Mouse (Mus musculus): ENCODE results near the gene AY761185. TPM values are rescaled to one million over a fixed set of nuclear protein-coding genes. Genes with fewer than 3 reads are reported as not detected.
"Not testable (repeated sequence)": the region's sequence is repeated elsewhere in the genome, so short reads cannot be mapped to it uniquely, and the experiment has no call there.

The AY761185 gene
- not detected in 2 replicates for polyA plus RNA-seq (2015; fragmentation: Nextera tagmentation; extraction: Ambion mirVana)

DNA sequence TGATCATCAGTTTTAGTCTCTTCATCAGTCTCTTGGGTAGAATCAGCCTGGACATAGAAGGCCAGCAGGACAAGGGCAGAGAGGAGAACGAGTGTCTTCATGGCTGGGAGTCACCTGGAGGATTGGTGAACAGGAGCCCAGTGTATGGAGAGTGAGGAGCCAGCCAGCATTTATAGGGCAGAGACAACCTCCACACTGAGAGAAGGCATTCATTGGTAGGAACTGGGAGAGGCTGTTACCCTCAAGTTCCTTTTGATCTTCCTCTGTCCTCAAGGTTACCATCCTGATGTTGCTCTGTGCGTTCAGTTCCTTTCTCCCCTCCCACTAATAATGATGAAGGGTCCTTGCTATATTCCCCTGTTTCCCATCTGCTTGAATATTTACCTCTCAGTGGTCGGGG is at the start of gene AY761185:
AY761185 (minus strand) TSS at position 101 of the 400 bp plus-strand sequence.
- no peak for DNase-seq
- no peak for ATAC-seq (ENCODE audit: low read depth)
- 47% methylated on average over 3 of the region's 3 CpGs for WGBS (ENCODE audit: insufficient replicate concordance)
- no peak within 1 kb of the TSS for H3K4me2 ChIP-seq
- H3K27ac ChIP-seq, result no peak within 1 kb of the TSS
- no peak within 1 kb of the TSS for H3K4me3 ChIP-seq (replicated peaks)
- no peaks in the 10 kb centered on the region for H3K4me1 ChIP-seq (replicated peaks)
- no peak within 1 kb of the TSS for H3K9ac ChIP-seq
- H3K9me3 ChIP-seq (replicated peaks), result peaks cover 14% of the 10 kb centered on the region
- H3K27me3 ChIP-seq, result no peaks in the 10 kb centered on the region
- H3K36me3 ChIP-seq, result no peaks in the 10 kb centered on the region

DNA sequence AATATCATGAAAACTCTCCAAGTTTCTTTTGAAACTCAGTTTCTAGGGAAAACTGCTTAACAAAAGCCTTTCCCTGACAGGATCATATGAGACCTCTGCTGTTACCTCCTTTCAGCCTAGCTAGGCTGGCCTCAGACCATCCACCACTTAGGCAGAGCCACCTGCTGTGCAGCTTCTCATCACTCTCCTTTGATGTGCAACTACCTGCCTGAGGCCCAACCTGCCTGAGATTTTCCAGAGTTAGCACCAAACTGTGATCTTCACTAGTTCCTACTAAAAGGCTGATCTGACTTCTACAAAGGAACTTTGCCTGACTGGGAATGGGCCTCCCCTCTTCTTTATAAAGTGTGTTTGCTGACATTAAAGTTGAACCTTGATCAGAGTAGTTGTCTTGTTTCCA is 49.5 kb upstream of the AY761185 start:
- not testable (repeated sequence) for H3K27me3 ChIP-seq; H3K9me3 ChIP-seq (replicated peaks); H3K36me3 ChIP-seq; H3K4me1 ChIP-seq (replicated peaks); H3K4me3 ChIP-seq (replicated peaks); DNase-seq; H3K4me2 ChIP-seq; ATAC-seq (ENCODE audit: low read depth); H3K27ac ChIP-seq; H3K9ac ChIP-seq

DNA sequence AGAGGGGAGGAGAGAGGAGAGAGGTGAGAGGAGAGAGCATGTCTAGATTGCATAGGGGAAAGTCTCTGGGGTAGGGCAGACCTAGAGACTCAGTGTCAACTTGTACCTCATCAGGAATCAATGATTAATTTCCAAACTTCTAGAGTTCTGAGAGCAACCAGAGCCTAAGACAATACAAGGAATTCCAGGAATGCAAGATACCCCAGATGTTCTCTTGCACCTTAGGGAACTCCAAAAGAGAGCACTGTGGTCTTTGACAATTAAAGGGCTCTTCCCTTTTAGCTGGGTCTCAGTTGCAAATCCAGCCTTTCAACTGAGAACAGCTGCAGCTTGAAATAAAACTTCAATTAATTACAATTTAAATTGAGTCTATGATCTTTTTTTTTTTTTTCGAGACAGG is 35.3 kb upstream of the AY761185 start:
- Histone ChIP-seq H3K4me3 (replicated peaks) (no peak overlapping the region), H3K4me1 (replicated peaks) (no peaks in the 10 kb centered on the region), H3K27me3 (no peaks in the 10 kb centered on the region), H3K9ac (no peak overlapping the region), H3K27ac (no peak overlapping the region), H3K4me2 (no peak overlapping the region), H3K36me3 (no peaks in the 10 kb centered on the region), H3K9me3 (replicated peaks) (no peaks in the 10 kb centered on the region)
- DNase-seq, result no peak
- 38% methylated on average over 1 of the region's 1 CpGs for WGBS (ENCODE audit: insufficient replicate concordance)
- no peak for ATAC-seq (ENCODE audit: low read depth)

GRCm38 (mm10) chr8:20964531-20964930 is 20.0 kb upstream of the AY761185 start:
- no peaks in the 10 kb centered on the region for H3K27me3 ChIP-seq
- H3K4me1 ChIP-seq (replicated peaks), result no peaks in the 10 kb centered on the region
- no peak overlapping the region for H3K9ac ChIP-seq
- no peaks in the 10 kb centered on the region for H3K36me3 ChIP-seq
- ATAC-seq (ENCODE audit: low read depth), result no peak
- H3K4me3 ChIP-seq (replicated peaks), result no peak overlapping the region
- no peak overlapping the region for H3K27ac ChIP-seq
- H3K9me3 ChIP-seq (replicated peaks), result 0 out of 2 replicates have a peak, but pooled peaks cover 9% of the 10 kb centered on the region
- 52% methylated on average over 2 of the region's 2 CpGs for WGBS (ENCODE audit: insufficient replicate concordance)
- no peak overlapping the region for H3K4me2 ChIP-seq
- no peak for DNase-seq

DNA sequence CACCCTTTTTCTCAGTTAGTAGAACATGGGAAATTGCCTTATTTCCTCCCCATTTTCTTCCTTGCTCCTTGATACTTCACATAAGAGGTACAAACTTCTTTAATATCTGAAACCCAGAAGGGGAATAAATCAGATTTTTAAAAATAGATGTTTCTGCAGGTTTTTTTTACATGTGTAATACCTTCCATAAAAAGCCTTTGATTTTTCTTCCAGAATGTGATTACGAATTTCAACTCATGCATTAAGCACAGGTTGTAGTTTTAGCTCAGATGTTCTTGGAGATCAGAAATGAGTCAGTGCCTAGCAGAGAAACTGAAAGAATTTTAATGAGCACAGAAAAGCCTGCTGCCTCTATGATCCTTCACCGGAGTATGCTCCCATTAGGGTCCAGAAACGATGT is 22.5 kb downstream of the AY761185 start, which contains the start of gene Gm6040:
Gm6040 (minus strand) TSS at position 101 of the 400 bp plus-strand sequence.
- no peaks in the 10 kb centered on the region for H3K27me3 ChIP-seq
- H3K9ac ChIP-seq, result no peak within 1 kb of the TSS
- no peaks in the 10 kb centered on the region for H3K4me1 ChIP-seq (replicated peaks)
- 0 out of 2 replicates have a peak, but pooled peaks cover 4% of the 10 kb centered on the region for H3K9me3 ChIP-seq (replicated peaks)
- WGBS (ENCODE audit: insufficient replicate concordance), result 41% methylated on average over 3 of the region's 3 CpGs
- H3K4me2 ChIP-seq, result no peak within 1 kb of the TSS
- H3K36me3 ChIP-seq, result no peaks in the 10 kb centered on the region
- ATAC-seq (ENCODE audit: low read depth) (no peak), DNase-seq (no peak)
- no peak within 1 kb of the TSS for H3K27ac ChIP-seq
- no peak within 1 kb of the TSS for H3K4me3 ChIP-seq (replicated peaks)

DNA sequence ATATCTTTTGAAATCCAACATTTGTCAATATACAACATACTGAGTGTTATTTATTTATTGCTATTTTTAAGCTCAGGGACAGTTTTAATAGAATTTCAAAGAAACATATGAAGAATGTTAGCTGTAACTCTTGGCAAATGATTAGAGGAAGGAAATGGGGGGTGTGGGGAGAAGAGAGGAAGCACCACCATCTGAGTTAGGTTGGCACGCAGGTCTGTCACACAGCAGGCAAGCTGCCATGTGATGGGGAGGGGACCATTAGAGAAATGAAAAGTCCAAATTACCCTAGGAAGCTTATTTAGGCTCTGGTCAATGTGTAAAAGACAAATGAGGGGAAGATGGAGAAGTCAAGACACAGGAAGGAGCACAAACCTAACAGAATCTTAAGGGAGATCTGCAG is 32.2 kb downstream of the AY761185 start:
- no peak overlapping the region for H3K27ac ChIP-seq
- no peaks in the 10 kb centered on the region for H3K27me3 ChIP-seq
- WGBS (ENCODE audit: insufficient replicate concordance), result 65% methylated on average over 1 of the region's 1 CpGs
- H3K4me2 ChIP-seq, result no peak overlapping the region
- H3K36me3 ChIP-seq, result no peaks in the 10 kb centered on the region
- DNase-seq, result no peak
- H3K4me1 ChIP-seq (replicated peaks), result no peaks in the 10 kb centered on the region
- no peak overlapping the region for H3K9ac ChIP-seq
- H3K9me3 ChIP-seq (replicated peaks), result no peaks in the 10 kb centered on the region; the same call in 1 of the 2 replicates
- ATAC-seq (ENCODE audit: low read depth), result no peak
- no peak overlapping the region for H3K4me3 ChIP-seq (replicated peaks)

GRCm38 (mm10) chr8:20908256-20908655 is 36.3 kb downstream of the AY761185 start:
- H3K4me1 ChIP-seq (replicated peaks), result no peaks in the 10 kb centered on the region
- no peaks in the 10 kb centered on the region for H3K36me3 ChIP-seq
- H3K9ac ChIP-seq, result no peak overlapping the region
- H3K9me3 ChIP-seq (replicated peaks), result no peaks in the 10 kb centered on the region; the same call in 1 of the 2 replicates
- H3K27me3 ChIP-seq, result no peaks in the 10 kb centered on the region
- DNase-seq (no peak), ATAC-seq (ENCODE audit: low read depth) (no peak)
- H3K27ac ChIP-seq, result no peak overlapping the region
- H3K4me3 ChIP-seq (replicated peaks), result no peak overlapping the region
- 34% methylated on average over 2 of the region's 2 CpGs for WGBS (ENCODE audit: insufficient replicate concordance)
- H3K4me2 ChIP-seq, result no peak overlapping the region

DNA sequence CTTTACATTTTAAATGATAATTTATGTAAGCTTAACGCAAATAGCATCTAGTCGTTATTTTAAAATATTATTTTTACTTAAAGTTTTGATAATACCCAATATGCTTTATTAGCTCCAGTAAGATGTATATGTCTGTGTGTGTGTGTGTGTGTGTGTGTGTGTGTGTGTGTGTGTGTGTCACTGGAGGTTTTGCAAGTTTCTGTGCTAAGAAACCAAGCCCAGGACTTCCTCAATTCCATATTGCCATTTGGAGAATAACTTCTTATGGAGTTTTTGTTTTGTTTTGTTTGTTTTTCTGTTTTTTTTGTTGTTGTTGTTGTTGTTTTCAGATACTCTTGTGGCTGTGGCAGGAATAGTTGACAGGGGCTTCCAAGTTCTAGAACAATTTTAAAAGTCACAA is 37.4 kb downstream of the AY761185 start:
- no peak for DNase-seq
- no peak for ATAC-seq (ENCODE audit: low read depth)
- Histone ChIP-seq H3K4me3 (replicated peaks) (no peak overlapping the region), H3K4me1 (replicated peaks) (no peaks in the 10 kb centered on the region), H3K9me3 (replicated peaks) (no peaks in the 10 kb centered on the region; the same call in 1 of the 2 replicates), H3K36me3 (no peaks in the 10 kb centered on the region), H3K9ac (no peak overlapping the region), H3K4me2 (no peak overlapping the region), H3K27ac (no peak overlapping the region), H3K27me3 (no peaks in the 10 kb centered on the region)
- 76% methylated on average over 2 of the region's 2 CpGs for WGBS (ENCODE audit: insufficient replicate concordance)

GRCm38 (mm10) chr8:20902527-20902926 is 42.0 kb downstream of the AY761185 start, which contains the start of gene Gm15056:
Gene Gm15056 (minus strand): TSS chr8:20902627.
- H3K9me3 ChIP-seq (replicated peaks), result peaks cover 5% of the 10 kb centered on the region; the same call in 1 of the 2 replicates
- no peak within 1 kb of the TSS for H3K9ac ChIP-seq
- ATAC-seq (ENCODE audit: low read depth) (no peak), DNase-seq (no peak)
- H3K27me3 ChIP-seq, result no peaks in the 10 kb centered on the region
- 17% methylated on average over 2 of the region's 2 CpGs for WGBS (ENCODE audit: insufficient replicate concordance)
- H3K36me3 ChIP-seq, result no peaks in the 10 kb centered on the region
- H3K27ac ChIP-seq, result no peak within 1 kb of the TSS
- H3K4me2 ChIP-seq, result no peak within 1 kb of the TSS
- H3K4me1 ChIP-seq (replicated peaks), result no peaks in the 10 kb centered on the region
- H3K4me3 ChIP-seq (replicated peaks), result no peak within 1 kb of the TSS

Other genes with a start within 250 kb of the AY761185 start
- gene Defb33, start 52.0 kb downstream of the AY761185 start, polyA plus RNA-seq (2015; fragmentation: Nextera tagmentation; extraction: Ambion mirVana), result not detected in 2 replicates
- not detected in 2 replicates for gene Gm15056, start 42.1 kb downstream of the AY761185 start, polyA plus RNA-seq (2015; fragmentation: Nextera tagmentation; extraction: Ambion mirVana)
- not detected in 2 replicates for gene Gm6040, start 22.6 kb downstream of the AY761185 start, polyA plus RNA-seq (2015; fragmentation: Nextera tagmentation; extraction: Ambion mirVana)
- not detected in 2 replicates for gene Defa21, start 80.8 kb upstream of the AY761185 start, polyA plus RNA-seq (2015; fragmentation: Nextera tagmentation; extraction: Ambion mirVana)
- gene Defa23, start 110.3 kb upstream of the AY761185 start, polyA plus RNA-seq (2015; fragmentation: Nextera tagmentation; extraction: Ambion mirVana), result not detected in 2 replicates
- not detected in 2 replicates for gene Defa35, start 120.3 kb upstream of the AY761185 start, polyA plus RNA-seq (2015; fragmentation: Nextera tagmentation; extraction: Ambion mirVana)
- not detected in 2 replicates for gene Defa25, start 139.7 kb upstream of the AY761185 start, polyA plus RNA-seq (2015; fragmentation: Nextera tagmentation; extraction: Ambion mirVana)
- gene Gm14851, start 151.3 kb upstream of the AY761185 start, polyA plus RNA-seq (2015; fragmentation: Nextera tagmentation; extraction: Ambion mirVana), result not detected in 2 replicates
- not detected in 2 replicates for gene Defa30, start 189.9 kb upstream of the AY761185 start, polyA plus RNA-seq (2015; fragmentation: Nextera tagmentation; extraction: Ambion mirVana)
- gene Defa22, start 217.6 kb upstream of the AY761185 start, polyA plus RNA-seq (2015; fragmentation: Nextera tagmentation; extraction: Ambion mirVana), result not detected in 2 replicates
- gene Defa31, start 246.9 kb upstream of the AY761185 start, polyA plus RNA-seq (2015; fragmentation: Nextera tagmentation; extraction: Ambion mirVana), result not detected in 2 replicates

All from liver, embryonic 13.5 days (tissue).